Mouse (Mus musculus) cerebellum, postnatal 36 days (tissue): ENCODE measurements around the gene Ankrd60.

Source experiments
- DNase-seq, 2 experiments: peaks; one replicate each; pipeline ENCODE4 v3.0.0; 2021 to 2022; ENCODE audit warnings: mixed read lengths in 2 of 2

The Ankrd60 gene

GRCm38 (mm10) chr2:173583455-173583854 lies 5.3 kb upstream of the Ankrd60 start:
- peak in 1 of 2 experiments; percentile 16 for DNase-seq

DNA sequence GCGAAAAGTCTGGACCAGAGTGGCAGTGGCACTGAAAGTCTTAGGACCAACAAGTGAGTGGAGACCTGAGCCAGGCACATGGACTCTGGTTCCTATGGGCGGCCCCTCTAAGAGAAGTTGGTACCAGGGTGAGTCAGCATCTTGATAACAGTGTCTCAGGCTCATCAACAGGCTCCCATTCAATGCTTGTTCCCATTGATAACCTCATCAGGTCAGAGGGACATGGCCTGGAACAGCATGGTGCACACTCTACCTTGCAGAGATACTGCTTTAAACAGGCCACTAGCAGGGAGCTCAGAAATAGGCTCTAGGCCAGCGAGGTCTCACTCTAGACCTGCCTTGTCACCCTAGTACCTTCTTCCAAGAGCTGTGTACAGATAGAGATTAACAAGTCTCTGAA lies 4.7 kb upstream of the Ankrd60 start:
- DNase-seq = no peak

GRCm38 (mm10) chr2:173581096-173581495 lies 2.9 kb upstream of the Ankrd60 start:
- no peak for DNase-seq

DNA sequence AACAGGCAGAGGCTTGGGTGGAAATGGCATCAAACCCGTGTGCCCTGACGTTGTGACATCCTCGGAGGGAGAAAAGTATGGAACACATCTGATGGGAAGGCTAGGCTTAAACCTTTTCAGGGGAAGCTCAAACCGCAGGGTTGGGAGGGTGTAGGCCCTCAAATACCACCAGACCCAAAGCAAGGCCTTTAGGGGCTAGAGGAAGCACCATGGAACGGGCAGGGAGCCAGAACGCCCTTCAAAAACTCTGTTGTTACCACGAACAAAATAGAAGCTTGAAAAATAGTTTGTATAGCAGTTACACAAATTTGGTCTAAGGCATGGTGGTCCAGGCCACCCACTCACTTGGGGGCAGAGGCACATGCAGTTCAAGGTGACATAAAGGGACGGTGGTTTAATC lies 430 bp upstream of the Ankrd60 start:
- no peak for DNase-seq

DNA sequence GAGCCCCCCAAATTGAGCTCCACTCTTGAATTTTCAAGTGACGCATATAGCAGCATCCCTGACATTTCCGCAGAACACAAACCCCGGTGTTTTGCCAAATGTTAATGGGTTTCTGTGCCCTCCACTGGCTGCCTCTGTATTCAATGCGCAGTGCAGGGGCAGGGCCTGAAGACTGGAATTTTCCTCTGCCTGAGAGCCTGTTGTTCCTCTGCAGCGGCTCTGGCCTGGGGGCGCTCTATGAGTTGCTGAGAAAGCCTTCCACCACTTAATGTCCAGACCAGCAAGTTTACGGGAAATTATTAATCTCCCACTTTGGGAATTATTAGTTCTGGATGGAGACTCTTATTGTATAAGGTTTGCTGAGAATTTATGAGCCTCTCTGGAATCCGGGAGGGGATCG lies 14.0 kb downstream of the Ankrd60 start:
- no peak for DNase-seq

DNA sequence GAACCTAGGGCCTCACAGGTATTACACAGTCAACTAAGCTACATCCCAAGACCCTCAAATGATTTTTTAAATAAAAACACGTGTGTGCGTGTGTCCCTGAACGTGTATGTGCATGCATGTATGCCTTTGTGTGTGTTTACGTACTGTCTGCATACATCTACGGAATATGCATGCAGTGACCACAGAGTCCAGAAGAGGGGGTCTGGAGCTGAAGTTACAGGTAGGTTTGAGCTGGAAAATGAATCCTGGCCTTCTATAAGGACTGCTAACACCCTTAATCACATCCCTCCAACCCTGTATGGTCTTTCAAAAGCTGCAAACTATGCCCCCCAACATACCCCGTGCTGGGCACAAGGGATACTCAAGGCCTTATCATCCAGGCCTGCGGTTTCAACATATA lies 14.8 kb downstream of the Ankrd60 start:
- DNase-seq = no peak

DNA sequence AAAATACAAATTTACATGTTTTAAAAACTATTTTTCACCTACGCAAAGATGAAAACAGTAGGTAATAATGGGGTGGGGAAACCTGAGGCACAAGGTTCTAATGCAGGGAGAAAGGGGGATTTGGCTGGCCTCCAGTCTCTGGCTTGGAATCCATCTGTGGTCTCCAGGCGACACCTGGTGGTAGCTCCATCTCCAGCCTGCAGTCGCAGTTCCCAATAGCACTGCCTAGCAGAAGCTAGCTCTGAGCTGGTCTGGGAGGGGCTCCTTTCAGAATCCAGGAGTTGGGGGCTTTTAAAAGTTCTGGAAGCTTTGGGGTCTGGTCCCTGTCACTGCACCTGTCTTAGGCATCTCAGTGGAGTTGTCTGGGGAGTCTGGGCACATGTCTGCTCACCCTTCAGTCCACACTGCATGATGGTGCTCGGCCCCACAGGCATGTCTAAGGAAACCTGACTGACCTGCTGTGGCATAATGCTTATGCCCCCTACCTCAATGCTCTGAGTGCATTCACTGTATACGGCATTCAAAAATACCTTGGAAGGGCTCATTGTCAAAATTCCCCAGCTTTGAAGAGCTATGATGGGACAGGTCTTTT lies 16.2 kb downstream of the Ankrd60 start:
- peak; percentile 57 to 63 for DNase-seq

- DNase-seq = no peak
Measured at GRCm38 (mm10) chr2:173558754-173559396, 19.3 kb downstream of the Ankrd60 start.

DNA sequence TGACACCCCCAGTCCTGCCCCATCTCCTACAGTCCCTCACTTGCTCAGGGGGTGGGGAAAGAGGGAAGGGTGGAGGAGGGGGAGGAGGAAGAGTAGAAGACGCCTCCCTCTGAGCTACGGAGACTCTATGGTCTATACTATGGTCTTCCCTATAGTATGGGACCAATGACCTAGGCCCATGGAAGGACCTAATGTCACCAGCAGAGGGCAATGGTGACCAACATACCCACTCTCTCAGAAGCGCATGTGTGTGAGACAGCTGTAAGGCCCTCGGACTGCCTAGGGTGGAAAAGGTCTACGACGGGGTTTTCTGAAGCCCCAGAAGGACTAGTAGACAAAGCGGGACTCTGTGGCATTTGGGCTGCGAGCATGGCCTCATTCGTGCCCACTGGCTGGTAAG lies 24.3 kb downstream of the Ankrd60 start:
- DNase-seq = no peak

DNA sequence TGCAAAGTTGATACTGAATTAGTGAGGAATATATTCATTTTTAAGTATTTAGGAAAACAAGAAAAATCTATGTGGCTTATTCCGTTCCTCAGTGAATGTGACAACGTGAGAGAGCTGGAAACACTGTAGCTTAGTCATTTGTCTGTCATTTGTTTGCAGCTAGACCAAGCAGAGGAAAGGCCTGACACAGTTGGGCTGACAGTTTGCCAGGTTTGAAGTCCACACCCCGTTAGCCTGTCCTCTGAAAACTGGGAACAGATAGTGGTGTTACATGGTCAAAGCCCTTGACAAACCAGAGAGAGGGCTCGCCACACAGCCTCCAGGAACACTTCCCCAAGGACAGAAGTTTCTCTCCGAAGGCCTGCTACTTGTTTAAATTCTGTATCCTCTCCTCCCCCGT lies 27.5 kb downstream of the Ankrd60 start:
- no peak for DNase-seq

- DNase-seq = no peak
Measured at GRCm38 (mm10) chr2:173549236-173549635, 28.9 kb downstream of the Ankrd60 start.

- DNase-seq = peak; percentile 69 to 70
Measured at GRCm38 (mm10) chr2:173545992-173546703, 32.0 kb downstream of the Ankrd60 start.

GRCm38 (mm10) chr2:173542716-173543115 lies 35.4 kb downstream of the Ankrd60 start:
- DNase-seq = no peak

- DNase-seq = no peak
Measured at GRCm38 (mm10) chr2:173541748-173542147, 36.4 kb downstream of the Ankrd60 start.

DNA sequence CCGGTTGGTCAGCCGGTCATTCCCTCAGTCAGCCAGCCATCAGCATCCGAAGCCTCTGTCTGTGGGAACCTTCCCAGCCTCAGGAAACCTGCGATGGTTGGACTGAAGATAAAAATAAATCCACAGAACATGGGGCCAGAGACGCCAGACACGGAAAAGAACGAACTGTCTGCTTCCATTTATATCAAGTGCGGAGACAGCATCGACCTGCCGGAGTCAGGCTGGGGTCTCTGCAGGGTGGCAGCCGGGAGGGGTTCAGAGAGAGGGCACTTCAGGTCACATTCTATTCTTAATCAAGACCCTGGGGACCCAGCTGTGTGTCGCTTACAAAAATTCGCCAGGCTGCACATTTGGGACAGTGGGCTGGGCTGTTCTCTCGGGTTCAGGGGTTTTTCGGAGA lies 38.4 kb downstream of the Ankrd60 start:
- DNase-seq = no peak

DNA sequence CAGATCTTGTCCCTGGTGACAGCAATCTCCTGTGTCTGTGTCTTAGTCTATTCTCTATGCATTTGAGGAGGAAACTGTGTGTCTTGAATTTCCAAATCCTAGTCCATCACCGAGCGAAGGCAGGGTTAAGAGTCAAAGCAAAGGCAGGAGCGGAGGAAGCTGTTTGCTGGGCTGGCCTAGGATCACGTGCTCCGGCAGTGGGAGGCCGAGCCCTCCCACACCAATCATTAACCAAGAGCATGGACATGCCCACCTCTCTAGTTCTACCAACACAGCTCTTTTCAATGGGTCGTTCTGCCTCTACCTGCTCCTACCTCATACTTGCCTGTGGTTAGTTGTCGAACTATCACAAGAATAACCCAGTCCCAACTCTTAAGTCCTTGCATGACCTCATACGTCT lies 42.3 kb downstream of the Ankrd60 start:
- no peak for DNase-seq

DNA sequence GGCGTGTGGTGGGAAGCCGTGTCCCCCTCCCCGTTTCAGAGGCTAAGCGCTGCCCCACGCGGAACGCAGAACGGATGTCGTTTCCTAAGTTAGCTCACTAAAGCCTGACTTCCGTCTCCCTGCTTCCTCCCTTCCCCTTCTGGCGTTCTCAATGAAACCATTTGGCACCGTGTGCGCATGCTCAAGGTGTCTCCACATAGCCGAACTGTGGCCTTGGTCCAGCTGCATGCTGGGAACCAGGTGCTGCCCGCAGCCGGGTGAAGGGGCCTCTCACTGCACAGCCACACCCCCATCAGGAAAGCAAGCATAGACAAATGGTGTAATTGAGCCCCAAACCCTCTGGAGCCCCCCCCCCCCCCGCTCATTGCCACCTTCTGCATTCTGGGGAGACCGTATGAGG lies 42.8 kb downstream of the Ankrd60 start:
- DNase-seq = peak; percentile 69 to 78

DNA sequence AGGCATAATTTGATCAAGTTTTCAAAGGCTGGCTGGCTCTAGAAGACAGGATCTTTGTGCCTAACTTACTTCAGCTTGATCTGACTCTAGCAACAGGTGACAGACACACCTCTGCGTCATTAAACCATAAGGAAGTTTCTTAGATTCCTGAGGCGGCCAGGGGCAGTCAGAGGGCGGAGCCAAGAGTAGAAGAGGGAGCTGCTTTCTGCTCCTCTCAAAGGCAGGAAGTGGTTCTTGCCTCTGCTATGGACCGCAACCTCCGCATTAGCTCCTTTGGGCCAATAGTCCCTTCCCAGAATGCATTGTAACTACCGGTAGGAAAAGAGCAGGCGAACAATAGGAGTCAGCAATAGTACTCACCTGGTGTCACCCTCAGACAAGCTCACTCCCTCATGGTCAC lies 43.6 kb downstream of the Ankrd60 start:
- DNase-seq = no peak

DNA sequence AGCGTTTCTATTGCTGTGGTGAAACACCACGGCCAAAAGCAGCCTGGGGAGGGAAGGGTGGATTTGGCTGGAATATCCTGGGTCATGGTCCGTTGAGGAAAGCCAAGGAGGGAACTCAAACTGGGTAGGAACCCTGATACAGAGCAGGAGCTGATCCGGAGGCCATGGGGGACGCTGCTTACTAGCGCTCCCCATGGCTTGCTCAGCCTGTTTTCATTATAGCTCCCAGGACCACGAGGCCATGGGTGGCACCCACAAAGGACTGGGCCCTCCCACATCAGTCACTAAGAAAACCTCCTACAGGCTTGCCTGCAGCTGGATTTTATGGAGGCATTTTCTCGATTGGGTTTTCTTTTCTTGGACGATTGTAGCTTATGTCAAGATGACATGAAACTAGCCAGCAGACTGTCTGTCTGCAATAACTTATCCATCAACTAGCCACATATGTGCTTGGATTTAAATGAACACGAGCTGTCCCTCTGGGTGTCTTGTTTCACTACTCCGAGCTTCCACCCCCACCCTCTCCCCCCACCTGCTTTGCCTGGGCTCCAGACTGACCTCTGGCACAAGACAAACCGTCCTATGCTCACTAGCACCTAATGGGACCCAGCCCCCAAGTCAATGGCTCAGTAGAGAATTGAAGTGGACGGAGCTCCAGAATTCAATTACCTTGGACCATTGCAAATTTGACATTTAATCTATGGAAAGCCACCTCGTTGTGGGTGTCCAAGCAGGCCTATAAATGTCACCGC lies 45.3 kb downstream of the Ankrd60 start:
- no peak for DNase-seq

- DNase-seq = no peak
Measured at GRCm38 (mm10) chr2:173528493-173528892, 49.7 kb downstream of the Ankrd60 start.

DNA sequence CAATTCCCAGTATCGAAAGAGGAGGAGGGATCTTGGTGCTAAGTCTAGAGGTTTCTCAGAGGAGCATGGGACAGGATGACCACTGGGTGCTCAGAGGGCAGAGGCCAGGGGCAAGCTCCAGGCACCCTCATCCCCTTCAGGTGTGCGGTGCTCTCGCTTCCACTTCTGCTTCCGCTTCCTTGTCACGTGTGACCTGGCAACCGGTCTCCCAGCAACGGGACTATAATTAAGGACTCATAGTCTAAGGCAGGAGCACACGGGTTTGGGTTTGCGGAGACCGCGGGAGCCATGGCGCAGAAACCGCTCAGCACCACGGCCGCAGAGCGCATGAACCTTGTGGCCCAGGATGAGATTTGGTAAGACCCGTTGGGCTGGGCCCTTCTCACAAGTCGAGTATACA lies 55.8 kb downstream of the Ankrd60 start, which contains the start of gene 1700021F07Rik:
Gene 1700021F07Rik (plus strand): TSS at position 211 of the 400 bp plus-strand sequence.
- DNase-seq = no peak
